Mouse (Mus musculus): ENCODE measurements at regions not wholly inside any gene's neighbourhood (a gene's known extent, or its start where the extent isn't known, plus 50 kb on each side); places are given as distances from the start of the nearest gene placed in this dataset.

DNA sequence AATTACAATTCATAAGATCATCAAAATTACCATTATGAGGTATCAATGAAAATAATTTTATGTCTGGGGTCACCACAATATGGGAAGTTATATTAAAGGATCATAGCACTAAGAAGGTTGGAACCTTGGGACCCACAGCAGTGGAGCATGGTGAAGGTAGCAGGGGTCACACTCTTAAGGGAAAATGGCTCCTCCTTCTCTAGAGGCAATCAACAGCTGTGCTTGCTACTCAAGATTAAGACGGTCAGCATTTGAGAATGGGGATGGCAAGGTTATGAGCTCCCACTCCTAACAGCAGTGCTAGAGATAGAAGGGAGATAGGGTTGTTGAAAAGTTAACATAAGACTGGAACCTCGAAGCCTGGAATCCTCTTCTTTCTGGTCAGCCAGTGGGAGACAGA lies 144.6 kb upstream of the Runx1 start:
- no peaks in the 10 kb centered on the region for H3K4me1 ChIP-seq (ENCODE audit: control insufficient read depth, insufficient read depth, low read length)
- TF ChIP-seq CTCF (IDR thresholded peaks at IDR 0.05; ENCODE audit: borderline replicate concordance, insufficient read depth, low read length) (no peak), POLR2A (IDR thresholded peaks at IDR 0.05; ENCODE audit: low read depth, low read length) (no peak)
- H3K4me3 ChIP-seq (ENCODE audit: insufficient read depth, low read length) = no peak overlapping the region
- H3K27ac ChIP-seq (ENCODE audit: insufficient read depth, low read length) = no peak overlapping the region

DNA sequence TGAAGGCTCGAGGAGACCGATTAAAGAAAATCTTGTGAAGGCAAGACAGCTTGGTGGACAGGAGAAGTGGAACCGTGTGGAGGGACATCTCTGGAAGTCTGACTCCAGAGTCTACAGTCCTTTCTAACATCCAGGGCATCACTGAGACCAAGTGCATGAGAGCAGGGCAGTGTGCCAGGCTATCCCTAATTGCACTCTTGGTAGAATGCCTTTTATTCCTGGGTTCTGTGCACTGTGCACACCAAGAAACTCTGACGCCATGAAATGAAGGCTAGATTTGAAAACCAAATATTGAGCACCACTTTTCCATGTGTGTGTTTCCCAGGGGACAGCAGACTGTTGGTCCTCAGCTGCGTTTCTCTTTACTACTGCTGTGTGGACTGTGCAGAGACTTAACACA lies 143.1 kb upstream of the Runx1 start:
- TF ChIP-seq CTCF (IDR thresholded peaks at IDR 0.05; ENCODE audit: borderline replicate concordance, insufficient read depth, low read length) (no peak), POLR2A (IDR thresholded peaks at IDR 0.05; ENCODE audit: low read depth, low read length) (no peak)
- H3K4me3 ChIP-seq (ENCODE audit: insufficient read depth, low read length) = no peak overlapping the region
- H3K4me1 ChIP-seq (ENCODE audit: control insufficient read depth, insufficient read depth, low read length) = no peaks in the 10 kb centered on the region
- no peak overlapping the region for H3K27ac ChIP-seq (ENCODE audit: insufficient read depth, low read length)

DNA sequence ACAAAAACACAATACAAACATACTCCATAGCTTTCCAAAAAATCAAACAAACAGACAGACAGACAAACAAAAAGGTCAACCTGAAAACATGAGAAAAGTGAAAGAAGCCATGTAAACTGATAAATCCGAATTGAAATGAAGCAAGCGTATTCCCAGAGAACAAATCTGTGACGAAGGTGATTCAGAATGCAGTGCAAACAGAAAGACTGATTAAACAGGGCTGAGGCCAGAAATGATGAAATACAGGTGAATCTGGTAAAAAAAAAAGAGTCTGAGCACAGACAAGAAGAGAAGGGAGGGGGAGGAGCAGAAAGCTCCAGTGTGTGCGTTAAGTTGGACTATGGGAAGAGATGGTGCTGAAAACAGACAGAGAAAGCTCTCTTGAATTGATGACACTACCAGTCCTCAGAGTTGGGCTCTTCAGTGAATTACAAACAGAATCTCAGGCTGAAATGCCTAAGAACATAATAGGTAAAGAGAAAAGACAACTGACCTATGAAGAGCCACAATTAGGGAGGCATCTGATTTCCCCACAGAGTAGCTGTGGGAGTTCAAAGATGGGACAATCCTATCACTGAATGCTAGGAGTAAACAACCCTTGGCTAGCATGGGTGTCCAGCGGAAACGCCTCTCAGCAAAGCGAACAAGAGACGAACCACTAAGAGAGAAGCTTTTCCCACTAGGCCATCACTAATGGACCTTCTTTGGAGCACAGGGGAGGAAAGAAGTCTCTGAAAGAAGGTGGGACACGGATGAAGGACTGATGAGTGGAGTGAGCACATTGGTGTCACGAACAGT lies 140.3 kb upstream of the Runx1 start:
- Histone ChIP-seq H3K27ac (ENCODE audit: insufficient read depth, low read length) (no peak overlapping the region), H3K4me3 (ENCODE audit: insufficient read depth, low read length) (no peak overlapping the region), H3K4me1 (ENCODE audit: control insufficient read depth, insufficient read depth, low read length) (no peaks in the 10 kb centered on the region; the same call in 1 of the 2 replicates)
- TF ChIP-seq CTCF (IDR thresholded peaks at IDR 0.05; ENCODE audit: borderline replicate concordance, insufficient read depth, low read length) = no peak
- TF ChIP-seq POLR2A (IDR thresholded peaks at IDR 0.05; ENCODE audit: low read depth, low read length) = no peak

DNA sequence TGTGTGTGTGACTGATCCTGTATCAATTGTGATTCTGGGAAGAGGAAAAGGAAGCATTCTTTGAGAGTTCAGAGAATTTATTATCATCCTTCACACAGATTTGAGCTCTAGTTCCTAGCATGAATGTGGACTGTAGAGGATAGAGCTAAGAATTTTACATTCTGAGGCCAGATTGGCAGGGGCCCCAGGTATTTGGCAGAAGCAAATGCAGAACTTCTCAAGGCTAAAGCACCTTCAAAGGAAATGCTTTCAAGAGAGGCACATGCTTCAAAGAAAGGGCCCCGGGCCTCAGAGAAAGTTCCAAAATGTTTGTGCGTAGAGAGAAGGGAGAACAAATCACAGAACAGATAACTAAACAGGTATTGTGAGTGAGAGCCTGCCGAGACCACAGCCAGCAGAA lies 139.7 kb upstream of the Runx1 start:
- TF ChIP-seq POLR2A (IDR thresholded peaks at IDR 0.05; ENCODE audit: low read depth, low read length) = no peak
- no peak for TF ChIP-seq CTCF (IDR thresholded peaks at IDR 0.05; ENCODE audit: borderline replicate concordance, insufficient read depth, low read length)
- H3K27ac ChIP-seq (ENCODE audit: insufficient read depth, low read length) = no peak overlapping the region
- no peaks in the 10 kb centered on the region; the same call in 1 of the 2 replicates for H3K4me1 ChIP-seq (ENCODE audit: control insufficient read depth, insufficient read depth, low read length)
- H3K4me3 ChIP-seq (ENCODE audit: insufficient read depth, low read length) = no peak overlapping the region

DNA sequence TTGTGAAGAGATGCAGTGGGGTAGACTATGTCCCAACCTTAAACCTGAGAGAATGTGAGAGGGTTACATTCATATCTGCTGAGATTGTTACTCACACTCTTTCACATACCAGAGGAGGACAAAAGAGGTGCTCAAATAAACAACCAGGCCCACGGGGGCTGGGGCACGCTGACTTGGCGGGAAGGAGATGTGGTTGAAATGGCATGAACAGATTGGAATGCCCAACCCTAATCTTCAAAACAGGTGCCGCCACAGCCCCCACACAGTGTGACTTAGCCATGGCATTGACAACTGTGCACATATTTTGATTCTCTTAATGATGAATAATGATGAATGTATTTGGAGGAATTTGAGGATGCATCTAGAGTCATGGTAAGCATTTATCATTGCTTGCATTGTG lies 137.6 kb upstream of the Runx1 start:
- TF ChIP-seq CTCF (IDR thresholded peaks at IDR 0.05; ENCODE audit: borderline replicate concordance, insufficient read depth, low read length) (no peak), POLR2A (IDR thresholded peaks at IDR 0.05; ENCODE audit: low read depth, low read length) (no peak)
- Histone ChIP-seq H3K27ac (ENCODE audit: insufficient read depth, low read length) (no peak overlapping the region), H3K4me1 (ENCODE audit: control insufficient read depth, insufficient read depth, low read length) (no peaks in the 10 kb centered on the region; the same call in 1 of the 2 replicates), H3K4me3 (ENCODE audit: insufficient read depth, low read length) (no peak overlapping the region)

DNA sequence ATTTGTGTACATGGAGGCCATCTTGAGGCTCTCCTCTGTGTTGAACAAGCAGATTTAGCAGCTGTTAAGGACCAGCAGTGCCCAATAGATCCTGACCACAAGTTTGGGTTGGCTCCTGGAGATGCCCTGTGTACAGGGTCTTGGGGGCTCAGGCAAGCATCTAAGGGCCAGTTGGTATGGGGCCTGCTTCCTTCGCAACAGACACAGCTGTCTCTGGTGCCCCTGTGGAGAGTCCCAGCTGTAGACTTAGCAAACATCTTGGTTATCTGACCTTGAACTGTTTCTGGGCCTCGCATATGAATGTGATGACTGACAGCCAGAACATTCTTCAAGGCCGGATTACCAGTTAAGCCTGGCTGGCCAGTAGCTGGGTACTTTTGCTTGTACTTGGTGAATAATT lies 135.4 kb upstream of the Runx1 start:
- Histone ChIP-seq H3K4me1 (ENCODE audit: control insufficient read depth, insufficient read depth, low read length) (no peaks in the 10 kb centered on the region; the same call in 1 of the 2 replicates), H3K4me3 (ENCODE audit: insufficient read depth, low read length) (no peak overlapping the region), H3K27ac (ENCODE audit: insufficient read depth, low read length) (no peak overlapping the region)
- TF ChIP-seq CTCF (IDR thresholded peaks at IDR 0.05; ENCODE audit: borderline replicate concordance, insufficient read depth, low read length) = no peak
- no peak for TF ChIP-seq POLR2A (IDR thresholded peaks at IDR 0.05; ENCODE audit: low read depth, low read length)

DNA sequence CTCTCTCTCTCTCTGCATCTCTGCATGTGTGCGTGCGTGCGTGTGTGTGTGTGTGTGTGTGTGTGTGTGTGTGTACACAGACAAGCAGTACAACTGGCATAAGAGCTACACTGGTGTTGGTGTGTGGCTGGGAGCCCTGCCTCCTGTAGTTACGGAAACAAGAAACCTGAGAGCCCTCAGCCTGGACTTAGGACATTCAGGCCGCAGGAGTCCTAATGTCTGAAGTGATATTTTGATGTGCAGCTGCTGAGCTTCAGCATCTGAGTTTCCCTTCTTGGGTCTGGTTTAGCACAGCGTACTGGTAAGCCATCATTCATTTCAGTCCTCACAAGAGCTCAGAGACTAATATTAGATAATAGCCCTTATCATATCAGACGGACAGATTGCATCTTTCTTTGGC lies 134.8 kb upstream of the Runx1 start:
- H3K27ac ChIP-seq (ENCODE audit: insufficient read depth, low read length) = no peak overlapping the region
- H3K4me1 ChIP-seq (ENCODE audit: control insufficient read depth, insufficient read depth, low read length) = no peaks in the 10 kb centered on the region; the same call in 1 of the 2 replicates
- no peak overlapping the region for H3K4me3 ChIP-seq (ENCODE audit: insufficient read depth, low read length)
- TF ChIP-seq POLR2A (IDR thresholded peaks at IDR 0.05; ENCODE audit: low read depth, low read length) (no peak), CTCF (IDR thresholded peaks at IDR 0.05; ENCODE audit: borderline replicate concordance, insufficient read depth, low read length) (no peak)

DNA sequence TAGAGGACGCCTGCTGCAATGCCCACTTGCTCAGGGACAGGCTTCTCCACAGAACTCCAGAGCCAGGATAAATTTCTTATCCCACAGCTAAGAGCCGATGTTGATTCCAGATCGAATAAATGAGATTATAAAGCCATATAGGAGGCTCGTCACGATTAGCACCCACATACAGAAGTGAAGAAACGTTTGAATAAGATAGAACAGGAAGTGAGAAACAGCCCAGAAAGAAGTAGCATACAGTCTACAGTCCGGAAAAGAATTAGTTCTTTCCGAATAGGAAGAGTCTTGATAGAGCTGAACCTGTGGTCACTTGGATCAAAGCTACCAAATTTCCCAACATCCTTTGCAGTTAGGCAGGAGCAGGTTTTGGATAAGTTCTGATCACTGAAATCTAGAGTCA lies 133.0 kb upstream of the Runx1 start:
- no peak for TF ChIP-seq CTCF (IDR thresholded peaks at IDR 0.05; ENCODE audit: borderline replicate concordance, insufficient read depth, low read length)
- Histone ChIP-seq H3K4me1 (ENCODE audit: control insufficient read depth, insufficient read depth, low read length) (peaks cover 10% of the 10 kb centered on the region), H3K27ac (ENCODE audit: insufficient read depth, low read length) (no peak overlapping the region), H3K4me3 (ENCODE audit: insufficient read depth, low read length) (no peak overlapping the region)

DNA sequence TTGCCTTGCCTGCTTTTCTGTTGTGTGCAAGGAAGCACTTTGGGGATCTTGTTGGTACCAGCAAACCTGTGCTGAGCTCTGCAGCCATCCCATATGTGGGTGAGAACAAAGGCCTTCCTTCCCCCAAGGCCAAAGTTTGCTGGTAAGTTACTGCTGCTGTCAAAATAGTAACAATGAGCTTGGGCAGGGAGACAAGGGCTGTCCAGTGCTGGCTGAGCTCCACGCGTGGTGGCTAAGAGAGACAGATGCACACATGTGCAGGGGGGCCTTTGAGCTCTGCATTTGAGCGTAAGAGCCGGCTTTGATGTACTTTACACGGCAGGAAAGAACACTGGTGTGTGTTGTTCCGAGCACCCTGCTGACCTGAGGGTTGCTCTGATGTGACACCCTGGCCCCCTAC lies 132.2 kb upstream of the Runx1 start:
- Histone ChIP-seq H3K4me1 (ENCODE audit: control insufficient read depth, insufficient read depth, low read length) (peaks cover 13% of the 10 kb centered on the region), H3K27ac (ENCODE audit: insufficient read depth, low read length) (no peak overlapping the region), H3K4me3 (ENCODE audit: insufficient read depth, low read length) (no peak overlapping the region)
- no peak for TF ChIP-seq CTCF (IDR thresholded peaks at IDR 0.05; ENCODE audit: borderline replicate concordance, insufficient read depth, low read length)
- TF ChIP-seq POLR2A (IDR thresholded peaks at IDR 0.05; ENCODE audit: low read depth, low read length) = no peak

DNA sequence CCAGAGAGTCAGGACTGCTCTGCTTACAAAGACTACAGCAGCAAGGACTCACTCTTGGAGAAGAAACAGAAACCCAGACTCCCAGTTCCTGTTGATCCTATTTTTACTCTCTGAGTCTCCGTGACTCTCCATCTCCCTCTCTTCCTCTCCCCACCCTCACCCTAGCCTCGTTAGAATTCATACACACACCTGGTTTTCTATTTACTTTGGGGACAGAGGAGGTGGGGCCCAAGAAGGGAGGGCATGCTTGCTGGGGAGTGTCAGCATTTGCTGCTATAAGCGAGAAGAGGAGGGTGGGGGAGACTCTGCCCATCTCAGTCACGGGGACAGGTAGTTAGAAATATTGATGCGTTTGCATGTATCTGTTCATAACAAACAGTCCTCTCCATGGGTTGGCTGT lies 129.6 kb upstream of the Runx1 start:
- H3K4me3 ChIP-seq (ENCODE audit: insufficient read depth, low read length) = no peak overlapping the region
- peaks cover 25% of the 10 kb centered on the region for H3K4me1 ChIP-seq (ENCODE audit: control insufficient read depth, insufficient read depth, low read length)
- TF ChIP-seq CTCF (IDR thresholded peaks at IDR 0.05; ENCODE audit: borderline replicate concordance, insufficient read depth, low read length) (no peak), POLR2A (IDR thresholded peaks at IDR 0.05; ENCODE audit: low read depth, low read length) (no peak)
- no peak overlapping the region for H3K27ac ChIP-seq (ENCODE audit: insufficient read depth, low read length)

All from embryonic fibroblast, embryonic 13.5 days (primary cell).